ENCODE assay signal across 22 mouse cellular contexts in genomic region chr11:107043361-107043760, GRCm38 (mm10). TPM values are rescaled to one million over a fixed set of nuclear protein-coding genes. Genes with fewer than 3 reads are reported as not detected.
DNase-seq lines count a peak whose midpoint lies in the region; ATAC-seq and TF ChIP-seq lines count a peak whose summit lies in the region.
"Had no signal": no experiment of that assay in that cellular context is flagged by ENCODE, and none has a peak within 500 bp of the region (broad histone marks: within the 10 kb centered on the region; RNA-seq: fewer than 3 reads in every experiment).

No protein-coding gene starts in this region.

- no peak for TF ChIP-seq CTCF in kidney, adult 2 months (conservative IDR thresholded peaks at IDR 0.05; ENCODE audit: insufficient read depth, insufficient read length, low read depth, low read length)
- TF ChIP-seq CTCF in small intestine, adult 2 months (IDR thresholded peaks at IDR 0.05; ENCODE audit: extremely low read depth, insufficient read length, insufficient replicate concordance, low read depth, low read length) = no peak
- TF ChIP-seq CTCF in hindbrain, postnatal 0 days (IDR thresholded peaks at IDR 0.05; ENCODE audit: low read depth) = no peak

- H3K27me3 ChIP-seq in kidney, adult 2 months (replicated peaks; ENCODE audit: control insufficient read depth, insufficient read depth, low read length) = no peaks in the 10 kb centered on the region
- no peaks in the 10 kb centered on the region for H3K27me3 ChIP-seq in kidney, embryonic 15.5 days
- H3K27me3 ChIP-seq in liver, embryonic 12.5 days (replicated peaks) = no peaks in the 10 kb centered on the region
- no peaks in the 10 kb centered on the region for H3K27me3 ChIP-seq in small intestine, adult 2 months (ENCODE audit: control insufficient read depth, insufficient read depth, low read length)
- H3K27me3 ChIP-seq in hindbrain, postnatal 0 days (ENCODE audit: insufficient read depth, low read length) = no peaks in the 10 kb centered on the region
- H3K27me3 ChIP-seq: embryonic facial prominence, embryonic 12.5 days; heart, embryonic 15.5 days; neural tube, embryonic 13.5 days had no signal

- peaks cover 3% of the 10 kb centered on the region; the same call in 1 of the 2 replicates for H3K36me3 ChIP-seq in kidney, adult 2 months (ENCODE audit: control insufficient read depth, insufficient read depth, low read length)
- H3K36me3 ChIP-seq in kidney, embryonic 15.5 days = peaks cover 93% of the 10 kb centered on the region
- H3K36me3 ChIP-seq in liver, embryonic 12.5 days = peaks cover 81% of the 10 kb centered on the region
- peaks cover 56% of the 10 kb centered on the region for H3K36me3 ChIP-seq in small intestine, adult 2 months (ENCODE audit: control insufficient read depth, insufficient read depth, low read length)
- H3K36me3 ChIP-seq in hindbrain, postnatal 0 days (ENCODE audit: insufficient read depth, low read length) = peaks cover 45% of the 10 kb centered on the region

- DNase-seq in cerebellum, adult 11-12 months = peak; percentile 21
- DNase-seq in cerebellum, adult 8-10 months = no peak
- DNase-seq in kidney, adult 2 months = peak; percentile 76
- DNase-seq in hindbrain, postnatal 0 days (ENCODE audit: low spot score) = no peak
- no peak for DNase-seq in adrenal gland, postnatal 14 days
- DNase-seq: adrenal gland, postnatal 25 days; cerebellum, postnatal 10 days; forebrain, postnatal 0 days; gastrocnemius, postnatal 25 days; heart, postnatal 4 days; right cerebral cortex, adult 18-20 months had no signal

- WGBS in kidney, adult 2 months = 59% methylated on average over 11 of the region's 11 CpGs
- WGBS in kidney, embryonic 15.5 days = 92% methylated on average over 11 of the region's 11 CpGs
- 82% methylated on average over 11 of the region's 11 CpGs for WGBS in liver, embryonic 12.5 days (ENCODE audit: insufficient replicate concordance)
- WGBS in small intestine, adult 2 months = 51% methylated on average over 11 of the region's 11 CpGs
- WGBS in hindbrain, postnatal 0 days = 89% methylated on average over 11 of the region's 11 CpGs

- no peak overlapping the region for H3K4me2 ChIP-seq in kidney, embryonic 15.5 days
- no peak overlapping the region for H3K4me2 ChIP-seq in liver, embryonic 12.5 days
- no peak overlapping the region for H3K4me2 ChIP-seq in hindbrain, postnatal 0 days (ENCODE audit: low read depth, low read length)
- H3K4me2 ChIP-seq: embryonic facial prominence, embryonic 12.5 days; heart, embryonic 15.5 days; hindbrain, embryonic 14.5 days; neural tube, embryonic 13.5 days had no signal

- no peak for ATAC-seq in kidney, embryonic 15.5 days (replicated peaks; ENCODE audit: low FRiP score)
- ATAC-seq in liver, embryonic 12.5 days = peak; percentile 10; the same call in 1 of the 2 replicates
- no peak for ATAC-seq in hindbrain, postnatal 0 days
- ATAC-seq: activated CD4-positive, CD25-positive, alpha-beta regulatory T cell, adult 4 months; forebrain, postnatal 0 days; midbrain, embryonic 16.5 days had no signal

- no peak for TF ChIP-seq POLR2A in kidney, adult 2 months (IDR thresholded peaks at IDR 0.05; ENCODE audit: low read depth, low read length)
- no peak for TF ChIP-seq POLR2A in small intestine, adult 2 months (IDR thresholded peaks at IDR 0.05; ENCODE audit: low read depth, low read length)

- no peak overlapping the region for H3K4me3 ChIP-seq in kidney, adult 2 months (ENCODE audit: insufficient read depth, low read depth, low read length)
- H3K4me3 ChIP-seq in kidney, embryonic 15.5 days (replicated peaks) = no peak overlapping the region
- no peak overlapping the region for H3K4me3 ChIP-seq in liver, embryonic 12.5 days
- peak overlapping the region; percentile 47 for H3K4me3 ChIP-seq in small intestine, adult 2 months (ENCODE audit: low read depth, low read length)
- H3K4me3 ChIP-seq in hindbrain, postnatal 0 days (ENCODE audit: low read length) = no peak overlapping the region
- H3K4me3 ChIP-seq: embryonic facial prominence, embryonic 12.5 days; heart, embryonic 15.5 days; myocyte; neural tube, embryonic 13.5 days had no signal

- H3K9me3 ChIP-seq in kidney, embryonic 15.5 days (replicated peaks) = no peaks in the 10 kb centered on the region
- no peaks in the 10 kb centered on the region for H3K9me3 ChIP-seq in liver, embryonic 12.5 days (replicated peaks)
- H3K9me3 ChIP-seq in hindbrain, postnatal 0 days (ENCODE audit: low read length) = no peaks in the 10 kb centered on the region
- H3K9me3 ChIP-seq: embryonic facial prominence, embryonic 12.5 days; heart, embryonic 15.5 days; neural tube, embryonic 13.5 days had no signal

- no peak overlapping the region for H3K27ac ChIP-seq in kidney, adult 2 months (ENCODE audit: insufficient read depth, low read depth, low read length)
- H3K27ac ChIP-seq in kidney, embryonic 15.5 days = no peak overlapping the region
- peak overlapping the region; percentile 71; the same call in 1 of the 2 replicates for H3K27ac ChIP-seq in liver, embryonic 12.5 days
- peak overlapping the region; percentile 59; the same call in 1 of the 2 replicates for H3K27ac ChIP-seq in small intestine, adult 2 months (ENCODE audit: insufficient read depth, low read depth, low read length)
- no peak overlapping the region for H3K27ac ChIP-seq in hindbrain, postnatal 0 days
- H3K27ac ChIP-seq: embryonic facial prominence, embryonic 12.5 days; heart, embryonic 15.5 days; hindbrain, embryonic 14.5 days; macrophage; neural tube, embryonic 13.5 days had no signal

- no peaks in the 10 kb centered on the region for H3K4me1 ChIP-seq in kidney, adult 2 months (ENCODE audit: control insufficient read depth, insufficient read depth, low read length)
- no peaks in the 10 kb centered on the region for H3K4me1 ChIP-seq in kidney, embryonic 15.5 days
- peaks cover 13% of the 10 kb centered on the region for H3K4me1 ChIP-seq in liver, embryonic 12.5 days
- peaks cover 5% of the 10 kb centered on the region; the same call in 1 of the 2 replicates for H3K4me1 ChIP-seq in small intestine, adult 2 months (ENCODE audit: control insufficient read depth, insufficient read depth, insufficient read length, low read length)
- H3K4me1 ChIP-seq in hindbrain, postnatal 0 days (ENCODE audit: insufficient read depth, low read length) = no peaks in the 10 kb centered on the region
- H3K4me1 ChIP-seq: embryonic facial prominence, embryonic 12.5 days; neural tube, embryonic 13.5 days had no signal

- no peak overlapping the region for H3K9ac ChIP-seq in kidney, embryonic 15.5 days
- H3K9ac ChIP-seq in liver, embryonic 12.5 days = no peak overlapping the region
- no peak overlapping the region for H3K9ac ChIP-seq in hindbrain, postnatal 0 days (replicated peaks; ENCODE audit: low read length)
- H3K9ac ChIP-seq: embryonic facial prominence, embryonic 12.5 days; forebrain, postnatal 0 days; heart, embryonic 15.5 days; hindbrain, embryonic 14.5 days; neural tube, embryonic 13.5 days had no signal

RNA-seq across cellular contexts. Expression of gene 1810010H24Rik, which starts 17.9 kb away (rescaled TPM):
- polyA plus RNA-seq in kidney, adult 2 months (2012; rRNA removed) = 1.8 and 2.6 TPM in 2 replicates
- 1.7 and 2.1 TPM in 2 replicates for polyA plus RNA-seq in kidney, embryonic 15.5 days (2015; fragmentation: Nextera tagmentation; extraction: Ambion mirVana)
- polyA plus RNA-seq in liver, embryonic 12.5 days (2016; fragmentation: Nextera tagmentation; extraction: Ambion mirVana) = 1.5 and 2.0 TPM in 2 replicates
- 1.3 and 2.7 TPM in 2 replicates for polyA plus RNA-seq in small intestine, adult 2 months (2012; rRNA removed)
- 6.8 and 9.7 TPM in 2 replicates for total RNA-seq in hindbrain, postnatal 0 days (2014; rRNA removed)
- polyA plus RNA-seq in hindbrain, postnatal 0 days (2015; fragmentation: Nextera tagmentation; extraction: Ambion mirVana) = 10.6 and 12.0 TPM in 2 replicates
- total RNA-seq in adrenal gland, postnatal 14 days (2021) = 1.7 and 2.1 TPM in 2 replicates

RNA-seq across cellular contexts. Expression of gene Kpna2, which starts 44.0 kb away (rescaled TPM):
- 11.9 and 14.1 TPM in 2 replicates for polyA plus RNA-seq in kidney, adult 2 months (2012; rRNA removed)
- 407 and 415 TPM in 2 replicates for polyA plus RNA-seq in kidney, embryonic 15.5 days (2015; fragmentation: Nextera tagmentation; extraction: Ambion mirVana)
- 360 and 381 TPM in 2 replicates for polyA plus RNA-seq in liver, embryonic 12.5 days (2016; fragmentation: Nextera tagmentation; extraction: Ambion mirVana)
- polyA plus RNA-seq in small intestine, adult 2 months (2012; rRNA removed) = 11.9 and 15.2 TPM in 2 replicates
- 85.8 and 94.4 TPM in 2 replicates for total RNA-seq in hindbrain, postnatal 0 days (2014; rRNA removed)
- 106 and 111 TPM in 2 replicates for polyA plus RNA-seq in hindbrain, postnatal 0 days (2015; fragmentation: Nextera tagmentation; extraction: Ambion mirVana)
- 42.6 and 55.8 TPM in 2 replicates for total RNA-seq in adrenal gland, postnatal 14 days (2021)

Comparison
In these comparisons a context has a peak if more than half of its experiments do, and no peak if none do; other contexts are left out.
1. DNase-seq: peak in cerebellum, adult 11-12 months (single experiment) and kidney, adult 2 months (single experiment); none in cerebellum, adult 8-10 months (single experiment), hindbrain, postnatal 0 days (single experiment) and adrenal gland, postnatal 14 days (single experiment).
2. H3K27ac ChIP-seq: peak in liver, embryonic 12.5 days (single experiment) and small intestine, adult 2 months (single experiment); none in kidney, adult 2 months (single experiment), kidney, embryonic 15.5 days (single experiment) and hindbrain, postnatal 0 days (single experiment).